Mouse (Mus musculus) left cerebral cortex, adult 8-10 months (tissue): ENCODE data around the gene Bcat2. TPM values are rescaled to one million over a fixed set of nuclear protein-coding genes. Genes with fewer than 3 reads are reported as not detected.
A peak's percentile ranks its signal among the peaks of the same experiment; 100 is the strongest.

Experiments
- DNase-seq, 2 experiments: peaks; one replicate each; pipeline ENCODE4 v3.0.0; 2022; ENCODE audit warnings: low spot score in 2 of 2
- total RNA-seq, 4 experiments: library from RNA; stranded (reverse); gene quantifications; 2 replicates each; pipeline ENCODE4 v1.2.4; 2022

Bcat2 gene
- total RNA-seq, 4 experiments from 2014 or later, result 19.3 to 21.1 (median 19.9) TPM

DNA sequence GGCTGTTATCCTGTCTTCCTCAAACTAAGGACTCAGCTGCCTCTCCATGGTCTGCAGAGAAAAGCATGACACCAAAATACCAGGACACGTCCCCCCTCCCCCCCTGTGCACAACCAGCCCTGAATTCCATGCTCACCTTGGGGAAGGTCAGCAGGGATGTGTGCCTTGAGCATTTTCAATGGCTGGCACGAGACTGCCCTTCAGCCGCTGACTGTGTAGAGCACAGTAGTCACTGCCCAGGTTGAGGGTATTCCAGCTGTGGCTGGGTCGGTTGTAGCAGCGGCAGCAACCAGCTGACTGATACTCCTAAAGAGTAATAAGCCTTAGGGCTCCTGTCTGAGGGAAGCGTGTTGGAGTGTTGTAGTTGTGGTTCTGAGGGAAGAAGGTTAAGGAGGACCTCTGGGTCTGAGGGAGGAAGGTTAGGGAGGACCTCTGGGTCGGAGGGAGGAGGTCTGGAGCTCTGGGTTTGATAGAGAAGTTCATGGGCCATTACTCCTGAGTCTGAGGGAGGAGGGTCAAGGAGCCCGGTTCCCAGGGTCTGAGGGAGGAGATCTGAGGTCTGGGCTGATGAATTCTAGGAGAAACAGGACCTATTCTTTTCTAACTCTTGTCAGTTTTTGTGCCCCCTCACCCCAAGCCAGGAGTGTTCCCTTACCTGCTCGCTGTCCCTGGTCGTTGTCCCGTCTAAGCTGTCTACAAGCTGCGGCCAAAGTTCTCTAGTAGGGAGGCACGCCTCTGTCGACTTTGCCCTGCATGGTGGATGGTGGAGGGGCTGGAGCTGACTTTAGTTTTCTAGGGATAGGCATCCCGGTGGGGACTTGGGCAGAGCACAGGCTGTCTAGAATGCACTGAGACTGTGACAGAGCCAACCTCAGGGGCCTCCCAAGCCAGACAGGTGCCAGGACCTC is 4.8 kb downstream of the Bcat2 start:
- DNase-seq, result no peak

DNA sequence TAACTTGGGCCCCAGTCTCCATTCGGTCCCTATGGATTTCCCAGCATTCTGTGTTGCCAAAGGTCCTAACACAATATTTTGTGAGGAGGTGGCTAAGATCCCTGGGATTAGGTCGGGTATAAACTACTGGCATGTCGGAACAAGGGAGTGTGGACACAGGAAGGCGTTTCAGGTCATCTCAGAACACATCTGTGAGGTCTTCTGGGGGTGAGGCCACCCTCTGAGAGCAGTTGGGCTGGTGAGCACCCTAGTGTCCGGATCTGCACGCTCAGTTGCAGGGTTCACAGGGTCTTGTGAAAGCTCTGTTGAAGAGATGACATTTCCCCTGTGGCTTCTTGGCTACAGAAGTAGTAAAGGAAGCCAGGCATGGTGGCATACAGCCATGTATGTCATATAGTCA is 16.0 kb downstream of the Bcat2 start:
- no peak for DNase-seq

- DNase-seq, result no peak
Observed at GRCm38 (mm10) chr7:45587631-45588592, 18.0 kb downstream of the Bcat2 start.

- peak; percentile 90 to 99 for DNase-seq
Observed at GRCm38 (mm10) chr7:45589173-45589572, 19.2 kb downstream of the Bcat2 start.

DNA sequence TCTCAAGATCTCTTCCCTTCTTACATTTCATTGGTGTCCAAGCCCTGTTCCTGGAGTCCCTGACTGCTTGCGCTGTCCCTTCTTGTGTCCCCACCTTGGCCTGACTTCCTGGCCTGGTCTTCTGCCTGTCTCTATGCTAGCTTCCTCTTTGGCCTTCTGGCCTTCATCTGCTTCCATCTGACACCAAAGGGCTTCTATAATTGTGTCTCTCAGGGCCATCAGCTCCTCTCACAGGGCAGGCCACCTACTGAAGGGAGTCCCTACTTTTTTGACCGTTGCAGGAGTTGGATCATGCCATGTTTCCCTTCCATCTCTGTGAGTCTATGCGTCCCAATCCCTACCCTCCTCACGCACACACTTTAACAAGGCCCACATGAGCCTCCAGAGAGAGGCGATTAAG is 19.9 kb downstream of the Bcat2 start:
- DNase-seq, result no peak

GRCm38 (mm10) chr7:45590874-45591273 is 20.9 kb downstream of the Bcat2 start:
- DNase-seq, result no peak

DNA sequence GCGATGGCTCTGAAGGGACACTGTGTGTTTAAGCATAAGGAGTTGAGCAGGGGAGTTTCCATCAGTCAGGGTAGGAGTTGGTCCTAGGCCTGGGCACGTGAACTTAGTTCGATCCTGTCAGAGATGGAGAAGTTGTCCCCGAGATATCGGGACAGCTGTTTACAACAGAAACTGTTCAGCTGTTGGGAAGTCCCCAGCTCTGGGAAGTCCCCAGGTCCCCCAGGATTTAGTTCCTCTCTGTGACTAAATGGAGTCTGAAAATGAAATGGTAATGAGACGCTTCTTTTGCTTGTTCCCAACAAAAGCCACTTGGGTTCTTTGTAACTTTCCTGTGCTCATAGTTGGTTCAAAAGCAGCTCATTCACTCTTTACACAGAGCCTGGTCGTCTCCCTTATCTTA is 21.9 kb downstream of the Bcat2 start:
- DNase-seq, result no peak

DNA sequence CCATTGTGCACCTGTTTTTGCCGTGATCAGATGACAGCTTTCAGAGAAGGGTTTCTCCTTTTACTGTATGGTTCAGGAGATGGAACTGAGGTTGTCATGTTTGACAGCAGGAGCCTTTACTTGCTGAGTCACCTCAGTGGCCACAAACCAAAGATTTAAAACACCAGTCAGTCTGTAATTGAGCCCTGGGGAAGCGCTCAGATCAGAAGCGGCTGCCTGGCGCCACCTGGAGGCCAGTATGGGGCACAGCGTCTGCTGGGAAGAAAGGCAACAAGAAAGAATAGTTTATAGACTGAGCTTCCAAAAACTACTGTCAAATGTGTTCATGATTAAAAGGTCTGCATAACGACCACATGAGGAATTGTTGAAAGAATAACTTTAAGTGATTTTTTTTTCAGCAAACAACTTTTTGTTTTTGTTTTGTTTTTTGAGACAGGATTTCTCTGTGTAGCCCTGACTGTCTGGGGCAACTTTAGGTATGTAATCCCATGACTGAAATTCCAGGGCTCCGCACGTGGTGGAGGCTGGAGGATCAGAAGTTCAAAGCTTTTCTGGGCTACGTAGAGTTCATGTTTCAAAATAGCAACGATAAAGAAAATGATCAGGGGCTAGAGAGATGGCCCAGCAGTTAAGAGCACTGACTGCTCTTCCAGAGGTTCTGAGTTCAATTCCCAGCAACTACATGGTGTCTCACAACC is 23.3 kb downstream of the Bcat2 start:
- DNase-seq, result peak in 1 of 2 experiments; percentile 39

DNA sequence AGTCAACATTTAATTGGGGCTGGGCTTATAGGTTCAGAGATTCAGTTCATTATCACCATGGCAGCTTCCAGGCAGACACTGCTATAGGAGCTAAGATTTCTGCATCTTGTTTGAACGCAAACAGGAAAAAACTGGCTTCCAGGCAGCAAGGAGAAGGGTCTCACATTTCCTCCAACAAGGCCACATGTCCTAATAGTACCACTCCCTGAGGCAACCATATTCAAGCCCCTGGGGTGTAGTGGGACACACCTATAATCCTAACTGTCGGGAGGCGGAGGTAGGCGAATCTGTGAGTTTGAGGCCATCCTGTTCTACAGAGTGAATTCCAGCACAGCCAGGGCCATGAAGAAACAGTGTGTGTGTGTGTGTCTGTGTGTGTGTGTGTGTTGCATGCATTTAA is 25.2 kb downstream of the Bcat2 start:
- DNase-seq, result no peak

DNA sequence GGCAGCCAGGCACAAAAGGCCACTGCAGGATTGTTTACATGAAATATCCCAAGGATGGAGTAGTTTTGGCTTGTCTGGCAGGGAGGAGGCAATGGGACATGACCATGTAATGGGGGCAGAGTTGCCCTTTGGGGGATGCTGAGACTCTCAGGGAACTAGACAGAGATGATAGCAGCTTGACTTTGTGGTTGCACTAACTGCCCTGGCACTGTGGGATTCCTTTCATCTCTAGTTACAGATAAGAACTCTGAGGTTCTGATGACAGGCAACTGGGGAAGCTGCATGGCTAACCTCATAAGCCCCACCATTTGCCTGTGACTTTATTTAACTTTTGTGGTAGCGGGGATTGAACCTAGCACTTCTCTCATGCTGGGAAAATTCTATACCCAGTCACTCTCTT is 26.2 kb downstream of the Bcat2 start:
- DNase-seq, result no peak

GRCm38 (mm10) chr7:45597013-45597412 is 27.1 kb downstream of the Bcat2 start:
- DNase-seq, result no peak

- no peak for DNase-seq
Observed at GRCm38 (mm10) chr7:45597527-45597926, 27.6 kb downstream of the Bcat2 start.

DNA sequence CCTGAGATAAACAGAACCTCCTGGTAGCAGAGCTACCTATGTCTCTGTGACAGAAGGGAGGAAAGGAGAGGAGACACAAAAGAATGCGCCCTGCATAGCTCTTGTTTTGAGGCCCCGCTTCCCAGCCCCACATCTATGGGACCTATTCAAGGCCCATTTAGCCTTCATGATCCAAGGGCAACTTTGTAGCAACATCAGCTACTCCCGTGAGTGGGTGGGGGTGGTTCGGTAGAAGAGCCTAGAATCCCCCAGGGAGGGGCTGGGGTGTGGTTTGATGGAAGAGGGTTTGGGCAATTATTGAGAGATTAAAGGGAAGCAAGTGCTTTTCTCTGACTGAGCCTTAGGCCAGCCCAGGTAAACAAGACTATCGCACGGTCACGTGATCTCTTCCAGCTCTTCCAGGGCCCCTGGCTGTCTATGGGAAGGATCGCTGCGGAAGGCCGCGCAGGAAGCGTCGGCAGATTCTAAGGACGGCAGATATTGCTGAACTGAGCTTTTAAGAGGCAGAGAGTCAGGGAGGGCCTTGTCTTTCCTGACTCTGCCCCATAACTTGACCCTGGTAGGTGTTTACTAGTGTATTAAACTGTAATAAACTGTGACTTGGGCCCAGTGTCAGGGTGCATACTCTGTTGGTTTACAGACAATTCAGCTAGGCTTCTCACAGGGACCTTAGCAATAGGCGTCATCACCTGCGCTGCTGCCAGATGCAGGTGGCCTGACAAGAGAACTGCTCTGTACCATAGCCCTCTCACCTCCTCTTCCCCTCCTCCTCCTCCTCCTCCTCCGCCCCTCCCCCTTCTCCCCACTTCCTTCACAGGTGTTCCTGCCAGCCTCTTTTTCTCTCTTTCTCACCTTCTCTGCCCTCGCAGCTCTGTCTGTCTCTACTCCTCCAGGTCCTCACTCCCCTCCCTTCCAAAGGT is 29.3 kb downstream of the Bcat2 start:
- DNase-seq, result no peak

GRCm38 (mm10) chr7:45605704-45606289 is 35.8 kb downstream of the Bcat2 start:
- DNase-seq, result no peak

DNA sequence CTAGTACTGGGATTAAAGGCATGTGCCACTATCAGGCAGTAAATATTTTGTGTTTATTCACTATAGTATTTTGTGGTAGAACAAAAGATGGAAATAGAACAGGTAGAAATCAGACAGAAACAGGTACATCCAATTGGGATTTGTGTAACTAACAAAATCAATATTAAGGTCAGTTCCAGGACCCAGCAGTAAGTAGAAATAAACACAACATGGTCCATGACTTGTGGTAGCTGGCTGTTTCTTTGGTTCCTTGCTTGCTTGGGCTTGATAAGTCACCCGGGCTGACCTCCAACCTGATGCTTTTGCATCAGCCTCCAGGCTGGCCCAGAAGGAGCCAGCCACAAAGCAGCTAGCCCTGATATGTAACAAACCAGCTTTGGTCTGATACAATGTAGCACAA is 39.6 kb downstream of the Bcat2 start:
- DNase-seq, result no peak

- no peak for DNase-seq
Observed at GRCm38 (mm10) chr7:45616277-45616676, 46.3 kb downstream of the Bcat2 start.

DNA sequence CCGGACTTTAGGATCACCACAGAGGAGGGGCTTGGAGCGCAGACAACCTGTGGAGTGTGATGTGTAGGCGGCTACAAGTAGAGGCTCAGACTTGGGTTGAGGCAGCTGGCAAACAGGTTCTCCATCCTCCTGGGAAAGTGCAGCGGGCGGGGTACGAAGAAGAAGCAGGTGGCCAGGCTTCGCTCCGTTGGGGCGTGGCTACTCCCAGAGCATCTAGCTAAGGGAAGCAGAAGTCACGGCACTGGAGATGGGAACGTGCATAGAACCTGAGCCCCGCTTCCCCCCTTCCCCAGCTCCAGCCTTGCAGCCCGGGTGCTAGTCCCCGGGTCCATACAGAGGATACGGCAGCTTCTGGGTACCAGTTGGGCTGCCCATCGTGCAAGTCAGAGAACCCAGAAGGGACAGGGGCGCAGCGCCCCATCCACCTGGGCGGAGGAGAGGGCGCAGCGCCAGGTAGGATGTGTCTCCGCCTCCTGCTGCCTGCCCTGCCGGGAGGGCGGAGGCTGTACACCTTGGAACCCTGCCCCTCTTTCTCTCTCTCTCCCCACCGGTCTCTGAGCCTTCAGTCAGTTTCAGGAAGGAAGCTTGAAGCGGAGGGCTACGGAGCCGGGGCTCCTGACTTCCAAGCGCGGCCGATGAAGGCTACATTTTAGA is 47.2 kb downstream of the Bcat2 start, which contains the start of gene Fut1:
Gene Fut1 (plus strand): TSS at position 248 of the 654 bp plus-strand sequence.
- DNase-seq, result no peak

DNA sequence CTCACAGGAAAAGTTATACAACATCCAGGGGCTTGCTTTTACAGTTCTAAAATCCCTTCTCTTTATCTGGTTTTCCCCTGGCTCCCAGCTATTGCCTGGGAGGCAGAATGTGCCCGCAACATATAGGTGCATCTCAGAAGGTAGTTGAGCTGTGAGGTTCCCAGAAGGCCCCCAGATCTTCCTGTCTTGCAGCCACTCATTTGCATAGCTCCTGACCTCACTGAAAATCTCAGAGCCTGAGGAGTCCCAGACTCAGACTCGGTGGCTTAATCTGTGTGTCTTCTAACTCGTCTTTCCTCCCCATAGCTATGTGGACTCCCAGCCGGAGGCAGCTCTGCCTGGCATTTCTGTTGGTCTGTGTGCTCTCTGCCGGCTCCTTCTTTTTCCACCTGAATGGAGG is 48.4 kb downstream of the Bcat2 start:
- no peak for DNase-seq

GRCm38 (mm10) chr7:45619592-45619991 is 49.6 kb downstream of the Bcat2 start:
- DNase-seq, result no peak
